Mouse (Mus musculus) Patski (cell line): ENCODE measurements around the gene Cog4. TPM values are rescaled to one million over a fixed set of nuclear protein-coding genes. Genes with fewer than 3 reads are reported as not detected.
"Not testable (repeated sequence)": the region's sequence is repeated elsewhere in the genome, so short reads cannot be mapped to it uniquely, and the experiment has no call there.

Source experiments
- ATAC-seq: fragments of 100-300 bp; one replicate; pipeline ENCODE4 v1.8.0; 2021
- CTCF ChIA-PET: fragments of 350-600 bp; sonication (Branson Sonifier 250); formaldehyde crosslinking; loops from one replicate; lab custom pipeline; 2022; ENCODE audit warnings: inconsistent platforms; lab: Charles Lee
- POLR2A ChIA-PET: fragments of 350-600 bp; sonication (Branson Sonifier 250); formaldehyde crosslinking; loops from one replicate; lab custom pipeline; 2022; ENCODE audit warnings: antibody characterized with exemption, inconsistent platforms; lab: Charles Lee
- DNase-seq: peaks from one replicate; pipeline ENCODE4 v3.0.0-alpha.2; 2011; ENCODE audit warnings: low read depth, low spot score
- H3K27me3 ChIP-seq: fragments of 371-371 bp; one replicate; pipeline ENCODE4 v1.5.1; 2021
- CTCF ChIP-seq: fragments of 100-300 bp; IDR thresholded peaks from one replicate; pipeline ENCODE4 v1.5.1; 2021
- in situ Hi-C: fragments of 300-500 bp; cut with MboI; formaldehyde crosslinking; loops from 3 replicates; pipeline ENCODE4 v1.11.1; 2018; ENCODE audit warnings: low pct_unique_long_range_greater_than_20kb, mixed read lengths
- polyA plus RNA-seq: library from polyadenylated mRNA; unstranded; gene quantifications from one replicate; pipeline ENCODE4 v1.2.3, GENCODE M21; 2021

Cog4 gene
- polyA plus RNA-seq, 1 experiment from 2014 or later: 95.9 TPM

DNA sequence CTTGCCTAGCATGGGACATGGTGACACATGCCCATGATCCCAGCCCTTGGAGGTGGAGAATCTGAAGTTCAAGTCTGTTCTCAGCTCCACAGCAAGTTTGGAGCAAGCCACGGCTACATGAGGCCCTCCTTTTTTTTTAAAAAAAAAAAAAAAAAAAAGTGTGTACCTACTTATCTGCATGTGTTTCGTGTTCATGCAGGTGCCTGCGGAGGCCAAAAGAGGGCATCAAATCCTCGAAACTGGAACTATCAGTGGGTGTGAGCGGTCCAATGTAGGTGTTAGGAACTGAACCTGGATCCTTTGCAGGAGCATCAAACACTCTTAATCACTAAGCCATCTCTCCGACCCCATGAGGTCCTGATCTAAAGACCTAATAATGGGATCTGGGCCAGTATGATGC lies 51.1 kb downstream of the Cog4 start:
- TF ChIP-seq CTCF: no peak
- POLR2A ChIA-PET: no interaction called here
- in situ Hi-C loops: no loop called here
- DNase-seq (no peak), ATAC-seq (no peak)
- H3K27me3 ChIP-seq: no peaks in the 10 kb centered on the region
- CTCF ChIA-PET: interaction anchor here (0.6 kb wide), 1 partner anchor 190 kb away, joined by 3 read pairs; no protein-coding TSS in a partner anchor

DNA sequence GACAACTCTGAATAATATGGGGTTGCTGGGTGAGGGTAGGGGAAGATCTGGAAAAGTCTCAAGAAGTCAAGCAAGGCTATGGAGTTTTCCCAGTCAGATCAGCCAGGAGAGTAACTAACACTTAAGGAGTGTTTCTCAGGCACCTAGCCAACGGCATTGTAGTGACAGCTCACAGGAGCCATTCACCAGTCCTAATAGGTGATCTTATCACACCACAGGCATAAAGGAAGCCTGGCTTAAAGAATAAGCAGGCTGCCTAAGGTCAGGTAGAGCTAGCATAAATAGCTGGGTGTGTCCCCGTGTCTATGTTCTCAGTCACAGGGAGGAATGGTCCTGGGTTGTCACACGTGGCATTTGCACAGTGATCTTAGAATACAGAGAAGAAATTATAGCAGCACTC lies 54.7 kb downstream of the Cog4 start:
- CTCF ChIA-PET: interaction anchor here (0.6 to 1.0 kb wide), 2 partner anchors 17 to 70 kb away, joined by 3 read pairs; no protein-coding TSS in a partner anchor
- DNase-seq (no peak), ATAC-seq (no peak)
- POLR2A ChIA-PET: interaction anchor here (0.6 to 1.0 kb wide), 6 partner anchors 13 to 135 kb away, joined by 3 to 6 read pairs (median 3); no protein-coding TSS in a partner anchor
- in situ Hi-C loops: no loop called here
- no peaks in the 10 kb centered on the region for H3K27me3 ChIP-seq
- TF ChIP-seq CTCF: no peak

DNA sequence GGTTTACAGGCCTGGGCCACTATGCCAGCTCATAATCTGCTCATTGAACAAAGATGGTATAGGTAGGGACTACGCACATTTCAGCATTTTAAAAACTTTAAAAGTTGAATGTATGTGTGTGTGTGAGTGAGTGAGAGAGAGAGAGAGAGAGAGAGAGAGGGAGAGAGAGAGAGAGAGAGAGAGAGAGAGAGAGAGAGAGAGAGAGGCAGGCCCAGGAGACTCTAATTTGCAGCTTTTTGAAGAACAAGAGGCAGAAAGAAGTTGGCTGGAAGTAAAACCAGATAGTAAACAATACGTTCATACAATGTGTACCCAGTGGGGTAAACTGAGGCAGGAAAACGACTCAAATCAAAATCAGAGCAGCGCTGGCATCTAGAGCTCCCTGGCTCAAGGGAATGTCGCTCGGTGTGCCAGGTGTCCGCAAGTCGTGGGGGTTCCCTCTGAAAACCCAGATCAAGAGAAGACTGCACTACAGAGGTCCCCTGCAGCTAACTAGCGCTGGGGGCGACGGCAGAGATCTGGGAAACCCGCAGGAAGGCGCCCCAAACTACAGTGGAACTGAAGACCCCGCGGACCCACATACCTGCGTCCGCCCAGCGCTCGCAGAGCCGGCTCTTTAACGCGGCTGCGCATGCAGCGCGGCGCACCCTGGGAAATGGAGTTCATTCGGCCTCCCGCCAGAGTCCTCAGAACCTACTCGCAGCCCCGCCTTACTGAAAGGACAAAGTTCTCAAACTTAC lies 55.6 kb downstream of the Cog4 start, which contains the start of gene Fuk:
Gene Fuk, minus strand, starts transcription at position 650 of the 740 bp plus-strand sequence.
- ChIA-PET POLR2A (interaction anchor here (0.6 to 1.0 kb wide), 6 partner anchors 8 to 135 kb away, joined by 3 to 5 read pairs (median 3); no protein-coding TSS in a partner anchor), CTCF (interaction anchor here (1.0 kb wide), 1 partner anchor 16 kb away, joined by 3 read pairs; no protein-coding TSS in a partner anchor)
- H3K27me3 ChIP-seq: no peaks in the 10 kb centered on the region
- DNase-seq (peak; percentile 33), ATAC-seq (peak; percentile 78)
- in situ Hi-C loops: no loop called here
- TF ChIP-seq CTCF: no peak

DNA sequence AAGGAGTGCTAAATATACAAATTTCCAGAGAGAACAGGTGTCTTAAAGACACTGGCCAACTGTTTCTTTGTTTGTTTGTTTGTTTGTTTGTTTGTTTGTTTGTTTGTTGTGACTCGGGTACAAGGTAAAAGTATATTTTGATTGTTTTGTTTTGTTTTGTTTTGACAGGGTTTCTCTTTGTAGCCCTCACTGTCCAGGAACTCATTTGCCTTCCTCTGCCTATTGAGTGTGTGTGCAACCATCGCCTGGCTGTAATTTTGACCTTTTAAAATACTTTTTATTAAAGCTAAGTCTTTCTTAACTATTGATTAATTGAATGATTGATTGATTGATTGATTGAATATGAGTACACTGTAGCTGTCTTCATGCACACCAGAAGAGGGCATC lies 56.2 kb downstream of the Cog4 start:
- in situ Hi-C loops: no loop called here

DNA sequence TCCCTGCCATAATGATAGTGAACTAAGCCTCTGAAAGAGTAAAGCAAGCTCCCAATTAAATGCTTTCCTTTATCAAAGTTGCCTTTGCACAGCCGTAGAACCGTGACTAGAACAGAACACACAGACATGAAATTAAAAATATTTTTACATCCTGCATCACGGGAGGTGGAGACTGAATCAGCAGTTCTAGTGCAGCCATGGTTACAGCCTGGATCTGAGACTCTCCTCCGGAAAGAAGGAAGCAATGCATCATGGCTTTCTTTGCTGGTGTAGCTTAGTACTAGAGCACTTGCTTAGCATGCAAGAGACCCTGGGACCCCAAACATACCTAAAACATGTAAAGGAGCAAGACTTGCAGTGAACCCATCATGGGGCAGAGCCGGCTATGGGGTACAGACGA lies 59.0 kb downstream of the Cog4 start:
- in situ Hi-C loops: no loop called here
- DNase-seq (no peak), ATAC-seq (no peak)
- ChIA-PET CTCF (no interaction called here), POLR2A (no interaction called here)
- H3K27me3 ChIP-seq: no peaks in the 10 kb centered on the region
- TF ChIP-seq CTCF: no peak

More for the DNA sequence above, 56.2 kb downstream of the Cog4 start:
- TF ChIP-seq CTCF: no peak
- ATAC-seq: no peak
- POLR2A ChIA-PET: interaction anchor here (0.7 kb wide), 1 partner anchor 27 kb away, joined by 5 read pairs; no protein-coding TSS in a partner anchor
- no peak for DNase-seq
- no peaks in the 10 kb centered on the region for H3K27me3 ChIP-seq
- CTCF ChIA-PET: no interaction called here

DNA sequence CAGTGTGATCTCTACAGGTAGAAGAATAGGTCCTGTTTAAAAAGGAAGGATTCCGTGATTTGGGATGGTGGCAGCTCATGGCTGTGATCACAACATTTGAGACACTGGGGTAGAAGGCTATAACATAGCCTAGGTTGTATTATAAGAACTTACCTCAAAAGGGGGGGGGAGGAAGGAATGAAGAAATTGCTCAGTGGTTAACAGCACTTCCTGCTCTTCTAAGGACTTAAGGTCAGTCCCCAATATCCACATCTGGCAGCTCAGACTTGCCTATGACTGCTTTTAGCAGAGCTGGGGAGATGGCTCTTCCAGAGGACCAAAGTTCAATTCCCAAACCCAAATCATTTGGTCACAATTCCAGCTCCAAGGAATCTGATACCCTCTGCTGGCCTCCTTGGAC lies 60.3 kb downstream of the Cog4 start:
- no peaks in the 10 kb centered on the region for H3K27me3 ChIP-seq
- ATAC-seq: no peak
- no peak for DNase-seq
- in situ Hi-C loops: no loop called here
- POLR2A ChIA-PET: no interaction called here
- no peak for TF ChIP-seq CTCF
- CTCF ChIA-PET: no interaction called here

DNA sequence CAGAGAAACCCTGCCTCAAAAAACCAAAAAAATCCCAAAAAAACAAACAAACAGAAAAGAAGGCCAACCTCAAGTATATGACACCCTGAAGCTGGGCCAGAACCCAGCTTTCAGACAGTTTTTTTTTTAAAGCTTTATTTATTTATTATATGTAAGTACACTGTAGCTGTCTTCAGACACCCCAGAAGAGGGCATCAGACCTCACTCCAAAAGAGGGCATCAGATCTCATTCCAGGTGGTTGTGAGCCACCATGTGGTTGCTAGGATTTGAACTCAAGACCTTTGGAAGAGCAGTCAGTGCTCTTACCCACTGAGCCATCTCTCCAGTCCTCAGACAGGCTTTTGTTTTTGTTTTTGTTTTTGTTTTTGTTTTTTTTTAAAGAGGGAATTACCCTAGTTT lies 63.5 kb downstream of the Cog4 start:
- ATAC-seq, DNase-seq, H3K27me3 ChIP-seq: not testable (repeated sequence)
- POLR2A ChIA-PET: interaction anchor here (0.6 kb wide), 1 partner anchor 8 kb away, joined by 5 read pairs; the partner anchor contains the start of gene Fuk
- CTCF ChIA-PET: interaction anchor here (1.0 kb wide), 1 partner anchor 57 kb away, joined by 4 read pairs; no protein-coding TSS in a partner anchor
- in situ Hi-C loops: loop anchor here (5.0 kb wide), 1 partner anchor 57 kb away; no protein-coding TSS in a partner anchor
- peak; percentile 56 for TF ChIP-seq CTCF

DNA sequence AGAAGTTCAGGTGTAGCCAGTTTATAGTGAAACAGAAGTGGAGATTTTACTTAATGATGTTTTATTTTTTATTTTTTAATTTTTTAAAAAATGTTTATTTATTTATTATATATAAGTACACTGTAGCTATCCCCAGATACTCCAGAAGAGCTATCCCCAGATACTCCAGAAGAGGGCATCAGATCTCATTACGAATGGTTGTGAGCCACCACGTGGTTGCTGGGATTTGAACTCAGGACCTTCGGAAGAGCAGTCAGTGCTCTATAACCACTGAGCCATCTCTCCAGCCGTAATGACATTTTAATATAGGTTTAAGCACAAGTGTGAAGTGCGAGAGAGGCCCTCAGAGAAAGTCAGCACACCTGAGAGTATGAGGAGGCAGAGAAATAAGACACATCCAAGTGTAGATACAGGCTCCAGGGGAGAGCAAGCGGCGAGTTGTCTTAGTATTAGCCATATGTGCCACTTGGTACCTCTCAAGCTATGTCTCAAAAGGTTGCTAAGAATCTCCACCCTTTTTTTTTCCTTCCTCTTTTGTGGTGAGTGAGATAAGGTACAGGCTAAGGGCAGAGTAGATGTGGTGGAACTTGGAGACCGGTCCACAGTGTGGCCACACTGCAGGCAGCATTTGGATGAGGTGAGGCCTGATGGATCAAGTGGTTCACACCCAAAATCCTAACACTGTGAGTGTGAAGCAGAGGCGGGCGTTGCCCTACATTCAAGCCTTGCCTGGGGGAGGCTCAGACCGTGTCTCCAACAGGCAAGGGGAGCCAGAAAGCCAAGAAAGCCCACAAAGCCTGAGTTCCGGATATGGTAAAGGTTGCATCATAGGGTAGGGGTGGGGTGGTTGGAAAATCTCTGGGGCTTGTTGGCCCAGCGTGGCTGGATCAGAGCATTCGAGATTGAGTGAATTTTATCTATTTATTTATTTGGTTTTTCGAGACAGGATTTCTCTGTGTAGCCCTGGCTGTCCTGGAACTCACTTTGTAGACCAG lies 65.5 kb downstream of the Cog4 start:
- TF ChIP-seq CTCF: peak; percentile 35
- ChIA-PET POLR2A (no interaction called here), CTCF (interaction anchor here (0.8 to 1.5 kb wide), 2 partner anchors 56 to 70 kb away, joined by 3 read pairs; no protein-coding TSS in a partner anchor)
- no peaks in the 10 kb centered on the region for H3K27me3 ChIP-seq
- ATAC-seq (no peak), DNase-seq (no peak)
- in situ Hi-C loops: loop anchor here (5.0 kb wide), 1 partner anchor 55 kb away; no protein-coding TSS in a partner anchor

DNA sequence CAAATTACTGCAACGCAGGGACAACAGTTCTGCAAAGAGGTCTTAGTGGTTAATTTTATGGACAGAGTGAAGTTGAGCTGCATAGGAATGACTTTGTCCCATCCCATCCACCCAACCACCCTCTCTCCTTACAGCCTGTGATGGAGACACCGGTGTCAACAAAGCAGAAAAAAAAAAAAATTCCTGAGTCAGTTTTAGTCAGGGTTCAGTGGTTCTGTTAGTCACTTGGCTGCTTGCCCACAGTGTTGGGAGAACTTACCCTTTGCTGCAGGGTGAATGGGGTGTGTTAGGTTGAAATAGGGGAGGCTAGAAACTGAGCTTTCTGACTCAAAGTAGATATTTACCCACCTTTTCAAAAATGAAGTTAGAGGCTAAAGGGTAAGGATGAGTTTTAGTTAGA lies 71.0 kb downstream of the Cog4 start:
- in situ Hi-C loops: no loop called here

DNA sequence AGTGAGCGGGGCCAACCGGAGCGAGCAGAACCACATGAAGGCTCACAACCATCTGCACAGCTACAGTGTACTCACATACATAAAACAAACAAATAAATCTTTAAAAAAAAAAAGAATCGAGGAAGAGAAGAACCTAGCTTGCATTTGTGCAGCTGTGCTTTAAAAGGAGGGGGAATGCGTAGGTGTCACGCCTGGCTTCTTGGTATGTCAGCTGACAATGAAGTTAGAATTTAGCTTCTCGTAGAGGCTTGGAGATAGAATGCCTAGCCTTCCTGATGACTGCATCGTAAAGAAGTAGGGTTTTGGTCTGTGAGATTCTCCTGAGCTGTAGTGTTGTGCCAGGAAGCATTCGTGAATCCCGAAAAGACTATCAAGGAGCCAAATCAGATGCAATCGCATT lies 71.6 kb downstream of the Cog4 start:
- DNase-seq: no peak
- CTCF ChIA-PET: interaction anchor here (1.0 to 1.4 kb wide), 6 partner anchors 16 to 115 kb away, joined by 3 to 5 read pairs (median 3); partner anchors contain the start of gene Aars

More for the DNA sequence above, 71.0 kb downstream of the Cog4 start:
- peak; percentile 36 for ATAC-seq
- POLR2A ChIA-PET: interaction anchor here (1.1 kb wide), 1 partner anchor 69 kb away, joined by 3 read pairs; no protein-coding TSS in a partner anchor
- peak; percentile 91 for DNase-seq
- no peaks in the 10 kb centered on the region for H3K27me3 ChIP-seq
- TF ChIP-seq CTCF: no peak
- CTCF ChIA-PET: interaction anchor here (1.0 to 1.4 kb wide), 4 partner anchors 16 to 116 kb away, joined by 3 to 5 read pairs (median 4); partner anchors contain the start of gene Aars

More for the DNA sequence above, 71.6 kb downstream of the Cog4 start:
- POLR2A ChIA-PET: interaction anchor here (0.6 to 1.2 kb wide), 3 partner anchors 34 to 79 kb away, joined by 3 to 4 read pairs (median 3); partner anchors contain the start of gene Ddx19a
- in situ Hi-C loops: no loop called here
- ATAC-seq: no peak
- TF ChIP-seq CTCF: no peak
- H3K27me3 ChIP-seq: no peaks in the 10 kb centered on the region
